Mouse (Mus musculus) thymus, postnatal 4 days (tissue): ENCODE data around the gene Ntsr2.
"Not testable (repeated sequence)": the region's sequence is repeated elsewhere in the genome, so short reads cannot be mapped to it uniquely, and the experiment has no call there.

ENCODE experiments used
- DNase-seq: peaks from one replicate; pipeline ENCODE4 v3.0.0; 2021

Ntsr2 gene

GRCm38 (mm10) chr12:16649819-16650218 lies 3.4 kb upstream of the Ntsr2 start:
- DNase-seq: no peak

- no peak for DNase-seq
Observed at GRCm38 (mm10) chr12:16655604-16656003, 2.4 kb downstream of the Ntsr2 start.

GRCm38 (mm10) chr12:16656906-16657875 lies 4.0 kb downstream of the Ntsr2 start:
- no peak for DNase-seq

- no peak for DNase-seq
Observed at GRCm38 (mm10) chr12:16661459-16661858, 8.3 kb downstream of the Ntsr2 start.

GRCm38 (mm10) chr12:16661936-16662335 lies 8.8 kb downstream of the Ntsr2 start:
- DNase-seq: no peak

- no peak for DNase-seq
Observed at GRCm38 (mm10) chr12:16662955-16663585, 9.9 kb downstream of the Ntsr2 start.

- no peak for DNase-seq
Observed at GRCm38 (mm10) chr12:16665022-16665421, 11.8 kb downstream of the Ntsr2 start.

- DNase-seq: no peak
Observed at GRCm38 (mm10) chr12:16669176-16669575, 16.0 kb downstream of the Ntsr2 start.

GRCm38 (mm10) chr12:16672246-16672645 lies 19.1 kb downstream of the Ntsr2 start:
- DNase-seq: no peak

GRCm38 (mm10) chr12:16690631-16691030 lies 37.4 kb downstream of the Ntsr2 start:
- no peak for DNase-seq

- DNase-seq: no peak
Observed at GRCm38 (mm10) chr12:16694783-16695182, 41.6 kb downstream of the Ntsr2 start.

- not testable (repeated sequence) for DNase-seq
Observed at GRCm38 (mm10) chr12:16695252-16695651, 42.1 kb downstream of the Ntsr2 start.

GRCm38 (mm10) chr12:16696146-16696545 lies 43.0 kb downstream of the Ntsr2 start:
- DNase-seq: no peak

- no peak for DNase-seq
Observed at GRCm38 (mm10) chr12:16698691-16699090, 45.5 kb downstream of the Ntsr2 start.
